Mouse (Mus musculus): Measurements from ENCODE around the gene Dync1li2. TPM values are rescaled to one million over a fixed set of nuclear protein-coding genes. Genes with fewer than 3 reads are reported as not detected.
A peak's percentile ranks its signal among the peaks of the same experiment; 100 is the strongest.

The Dync1li2 gene
- polyA plus RNA-seq, 1 experiment from 2014 or later: 50.8 TPM

DNA sequence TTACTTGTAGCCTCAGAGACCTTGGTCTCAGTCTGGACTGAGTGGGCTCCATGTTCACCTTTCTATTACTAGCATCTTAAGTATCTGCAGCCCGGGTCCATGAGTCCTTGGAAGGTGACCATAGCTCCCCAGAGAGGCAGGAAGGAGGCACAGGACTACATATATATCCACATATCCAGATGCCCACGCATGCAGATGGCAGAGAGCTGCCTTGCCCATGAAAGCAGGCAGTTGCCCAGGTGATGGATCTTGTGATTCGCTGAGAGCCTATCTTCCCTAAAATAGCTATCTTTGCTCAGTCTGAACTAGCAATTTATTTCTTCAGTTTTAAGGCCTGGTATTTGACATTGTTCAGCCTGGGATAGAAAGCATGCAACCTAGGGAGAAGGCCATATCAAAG, 31.4 kb downstream of the Dync1li2 start:
- Histone ChIP-seq H3K4me1 (peaks cover 17% of the 10 kb centered on the region), H3K27me3 (ENCODE audit: insufficient read depth, poor library complexity, severe bottlenecking) (no peaks in the 10 kb centered on the region), H3K9me3 (no peaks in the 10 kb centered on the region), H3K4me3 (no peak overlapping the region), H3K36me3 (0 out of 2 replicates have a peak, but pooled peaks cover under 1% of the 10 kb centered on the region), H3K27ac (no peak overlapping the region)
- WGBS: 81% methylated on average over 3 of the region's 3 CpGs
- DNase-seq (ENCODE audit: low spot score): no peak

DNA sequence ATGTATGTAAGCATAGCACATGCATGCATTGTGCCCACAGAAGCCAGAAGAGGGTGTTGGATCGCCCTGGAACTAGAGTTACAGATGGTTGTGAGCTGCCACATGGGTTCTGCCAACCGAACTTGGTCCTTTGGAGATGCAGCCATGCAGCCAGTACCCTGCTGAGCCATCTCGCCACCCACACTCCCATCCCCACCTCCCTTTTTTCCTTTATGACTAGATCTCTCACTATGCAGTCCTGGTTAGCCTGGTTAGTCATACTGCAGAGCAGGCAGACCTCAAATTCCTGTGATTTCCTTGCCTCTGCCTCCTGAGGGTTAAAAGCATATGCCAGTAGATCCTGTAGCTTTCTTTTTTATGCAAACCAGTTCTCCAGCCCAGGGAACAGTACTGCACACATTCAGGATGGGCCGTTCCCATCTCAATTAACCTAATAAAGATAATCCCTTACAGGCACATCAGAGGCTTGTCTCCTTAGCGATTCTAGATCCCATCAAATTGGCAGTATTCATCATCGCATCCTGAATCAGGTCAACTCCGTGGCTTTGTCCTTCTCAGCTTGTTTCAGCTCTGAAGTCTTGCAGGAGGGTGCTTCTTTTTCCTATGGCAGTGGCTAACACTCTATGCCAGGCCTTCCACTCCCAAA, 32.1 kb downstream of the Dync1li2 start:
- Histone ChIP-seq H3K4me1 (peaks cover 17% of the 10 kb centered on the region), H3K36me3 (no peaks in the 10 kb centered on the region), H3K27me3 (ENCODE audit: insufficient read depth, poor library complexity, severe bottlenecking) (no peaks in the 10 kb centered on the region), H3K27ac (no peak overlapping the region), H3K4me3 (no peak overlapping the region), H3K9me3 (no peaks in the 10 kb centered on the region)
- WGBS: 63% methylated on average over 7 of the region's 7 CpGs
- no peak for DNase-seq (ENCODE audit: low spot score)

DNA sequence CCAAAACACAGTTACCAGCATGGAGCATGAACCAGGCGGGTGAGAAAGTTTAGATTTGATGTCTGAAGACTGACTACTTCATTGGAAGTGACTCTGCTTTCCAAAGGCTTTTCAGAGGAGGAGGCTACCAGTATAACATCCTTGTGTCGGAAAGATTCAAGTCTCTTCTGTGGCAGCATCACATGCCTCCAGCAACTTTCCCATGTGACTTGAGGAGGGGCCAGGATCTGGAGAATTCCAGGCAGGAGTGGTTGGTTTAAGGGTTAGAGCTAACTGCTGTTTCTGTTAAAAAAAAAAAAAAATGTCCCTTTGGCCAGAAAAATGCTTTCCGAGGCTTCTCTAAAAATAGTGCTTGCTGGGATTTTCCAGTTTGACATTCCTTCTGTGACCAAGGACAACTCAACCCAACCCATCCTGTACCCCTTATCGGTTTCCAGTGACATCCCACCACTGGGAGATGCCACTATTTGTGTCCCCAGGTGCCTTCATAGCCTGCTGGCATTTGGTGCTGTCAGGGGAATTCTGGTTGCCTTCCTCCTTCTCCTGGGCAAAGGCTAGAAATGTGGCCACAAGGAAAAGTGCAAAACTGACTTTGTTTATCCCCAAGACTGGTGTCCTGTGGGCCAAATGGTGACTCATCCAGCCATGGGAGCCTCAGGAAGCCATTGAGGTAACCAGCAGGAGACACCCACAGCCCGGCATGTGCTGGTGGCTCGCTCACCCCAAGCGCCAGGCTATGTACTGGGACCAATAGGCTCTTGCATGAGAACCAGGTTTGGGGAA, 34.3 kb downstream of the Dync1li2 start:
- Histone ChIP-seq H3K4me1 (peaks cover 15% of the 10 kb centered on the region), H3K27me3 (ENCODE audit: insufficient read depth, poor library complexity, severe bottlenecking) (no peaks in the 10 kb centered on the region), H3K27ac (no peak overlapping the region), H3K4me3 (no peak overlapping the region), H3K9me3 (no peaks in the 10 kb centered on the region), H3K36me3 (no peaks in the 10 kb centered on the region)
- WGBS: 77% methylated on average over 7 of the region's 7 CpGs
- no peak for DNase-seq (ENCODE audit: low spot score)

DNA sequence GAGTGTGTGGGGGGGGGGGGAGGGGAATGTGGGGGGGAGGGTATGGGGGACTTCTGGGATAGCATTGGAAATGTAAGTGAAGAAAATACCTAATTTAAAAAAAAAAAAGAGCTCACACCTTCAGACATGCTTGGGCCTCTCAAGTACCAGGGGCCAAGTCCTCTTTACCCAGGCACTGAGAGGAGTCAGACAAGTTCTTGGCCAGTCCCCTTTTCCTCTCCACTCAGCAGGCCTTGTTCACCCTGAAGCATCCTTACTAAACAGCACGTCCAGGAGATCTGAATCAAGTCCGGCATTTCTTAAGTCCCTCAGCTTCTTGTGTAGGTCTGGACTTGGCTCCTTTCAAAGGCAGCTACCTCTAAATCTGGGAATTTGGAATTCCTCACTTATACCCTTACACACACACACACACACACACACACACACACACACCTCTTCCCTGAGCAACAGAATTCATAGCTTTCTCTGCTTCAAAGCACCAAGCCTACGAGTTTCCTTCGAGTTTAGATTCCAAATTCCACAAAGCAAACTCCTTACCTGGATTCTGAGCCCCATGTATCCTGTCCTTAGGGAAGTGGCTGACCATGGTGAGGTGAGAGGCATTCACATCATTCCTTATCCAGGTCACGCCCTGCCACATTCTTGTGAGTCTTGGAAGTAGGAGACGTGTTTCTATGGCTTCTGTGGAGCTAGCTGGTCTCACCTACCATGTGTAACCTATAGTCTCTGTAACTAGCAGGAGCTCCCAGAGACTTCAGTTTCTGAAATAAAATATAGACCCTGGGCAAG, 36.3 kb downstream of the Dync1li2 start:
- Histone ChIP-seq H3K4me1 (0 out of 2 replicates have a peak, but pooled peaks cover 3% of the 10 kb centered on the region), H3K27ac (no peak overlapping the region), H3K36me3 (no peaks in the 10 kb centered on the region), H3K4me3 (no peak overlapping the region), H3K9me3 (no peaks in the 10 kb centered on the region), H3K27me3 (ENCODE audit: insufficient read depth, poor library complexity, severe bottlenecking) (no peaks in the 10 kb centered on the region)
- no peak for DNase-seq (ENCODE audit: low spot score)
- WGBS: 72% methylated on average over 6 of the region's 6 CpGs

DNA sequence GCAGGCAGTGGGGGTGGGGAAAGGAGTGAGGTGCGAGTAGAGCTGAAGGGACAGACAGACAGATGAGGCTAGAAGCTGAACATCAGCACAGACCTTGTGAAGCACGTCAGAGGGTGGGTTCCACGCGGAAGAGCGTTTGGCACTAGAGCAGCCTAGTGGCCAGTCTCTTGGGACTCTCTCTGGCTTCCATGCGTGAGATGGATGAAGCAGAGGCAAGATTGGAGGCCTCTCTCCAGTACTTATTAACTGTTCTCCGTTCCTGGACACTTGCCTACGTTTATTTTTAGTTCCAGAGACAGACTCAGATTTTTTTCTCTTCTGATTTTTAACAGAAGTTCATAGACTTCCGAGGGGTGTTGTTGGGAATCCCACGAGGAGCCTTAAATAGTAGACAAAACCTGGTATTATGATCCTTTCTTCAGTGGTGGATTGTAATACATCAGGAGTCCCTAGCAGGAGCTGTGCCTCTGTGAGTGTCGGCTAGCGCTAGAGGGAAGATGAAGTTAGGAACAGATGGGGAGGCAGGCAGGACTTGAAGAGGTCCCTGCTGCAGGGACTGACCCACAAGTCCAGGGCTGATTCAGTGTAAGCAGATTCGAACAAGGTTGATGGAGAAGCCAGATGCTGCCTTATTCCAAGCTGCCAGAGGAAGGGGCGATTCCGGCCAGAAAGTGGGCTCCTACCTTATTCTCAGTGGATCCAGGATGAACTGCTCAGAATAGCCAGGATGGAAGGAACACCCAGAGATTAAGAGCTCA, 37.2 kb downstream of the Dync1li2 start:
- H3K4me1 ChIP-seq: 0 out of 2 replicates have a peak, but pooled peaks cover 6% of the 10 kb centered on the region
- H3K36me3 ChIP-seq: no peaks in the 10 kb centered on the region
- H3K27me3 ChIP-seq (ENCODE audit: insufficient read depth, poor library complexity, severe bottlenecking): no peaks in the 10 kb centered on the region
- DNase-seq (ENCODE audit: low spot score): no peak
- WGBS: 67% methylated on average over 15 of the region's 15 CpGs
- H3K9me3 ChIP-seq: no peaks in the 10 kb centered on the region
- H3K4me3 ChIP-seq: no peak overlapping the region
- no peak overlapping the region for H3K27ac ChIP-seq

DNA sequence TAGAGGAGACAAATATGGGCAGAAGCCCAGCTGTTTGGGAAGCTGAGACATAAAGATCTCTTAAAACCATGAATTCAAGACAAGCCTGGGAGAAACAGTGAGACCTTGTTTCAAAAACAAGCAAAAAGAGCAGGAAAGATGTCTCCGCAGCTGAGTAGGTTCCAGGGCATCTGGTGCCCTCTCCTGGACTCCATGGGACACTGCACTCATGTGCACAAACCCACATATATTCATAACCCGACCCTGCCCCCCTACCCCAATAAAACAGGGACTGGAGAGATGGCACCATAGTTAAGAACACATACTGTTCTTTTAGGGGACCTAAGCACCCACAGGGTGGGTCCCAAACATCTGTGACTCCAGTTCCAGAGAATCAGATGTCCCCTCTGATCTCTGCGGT, 39.3 kb downstream of the Dync1li2 start:
- no peak overlapping the region for H3K27ac ChIP-seq
- no peak for DNase-seq (ENCODE audit: low spot score)
- H3K4me1 ChIP-seq: 0 out of 2 replicates have a peak, but pooled peaks cover 8% of the 10 kb centered on the region
- WGBS: 73% methylated on average over 3 of the region's 3 CpGs
- no peaks in the 10 kb centered on the region for H3K9me3 ChIP-seq
- no peaks in the 10 kb centered on the region for H3K36me3 ChIP-seq
- H3K27me3 ChIP-seq (ENCODE audit: insufficient read depth, poor library complexity, severe bottlenecking): no peaks in the 10 kb centered on the region
- H3K4me3 ChIP-seq: no peak overlapping the region

DNA sequence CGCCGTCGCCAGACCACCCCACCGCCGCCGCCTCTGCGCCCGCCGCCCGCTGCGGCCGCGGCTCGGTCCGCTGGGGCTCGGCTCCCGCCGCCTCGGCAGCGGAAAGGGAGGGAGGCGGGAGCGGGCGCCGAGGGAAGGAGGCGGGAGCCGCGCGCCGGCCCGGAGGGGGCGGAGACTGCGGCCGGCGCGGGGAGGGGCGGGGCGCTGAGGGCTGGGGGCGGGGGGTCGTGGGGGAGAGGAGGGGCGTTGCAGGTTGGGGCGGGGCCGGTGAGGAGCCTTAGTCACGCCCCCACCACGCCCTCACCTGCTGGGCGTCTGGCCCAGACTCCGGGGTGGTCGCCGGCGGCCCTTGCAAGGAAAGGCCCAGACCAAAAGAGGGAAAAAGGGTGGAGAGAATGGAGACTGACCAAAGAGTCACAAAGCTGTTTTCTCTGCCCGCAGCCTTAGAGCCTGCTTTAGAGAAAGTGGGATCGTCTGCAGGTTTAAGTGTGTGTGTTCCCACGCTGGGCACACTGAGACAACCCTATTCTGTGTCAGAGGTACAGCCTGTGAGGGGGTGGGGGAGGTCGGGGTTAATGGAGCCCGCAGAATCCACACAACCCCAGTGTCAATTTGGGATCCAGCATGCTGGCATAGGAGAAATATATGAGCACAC, 47.0 kb downstream of the Dync1li2 start, which contains the start of gene Cmtm4:
Cmtm4 (minus strand) TSS at position 105 of the 655 bp plus-strand sequence.
- WGBS: 3% methylated on average over 39 of the region's 54 CpGs
- Histone ChIP-seq H3K27ac (peak within 1 kb of the TSS; percentile 88), H3K4me3 (peak within 1 kb of the TSS; percentile 75), H3K4me1 (peaks cover 23% of the 10 kb centered on the region), H3K27me3 (ENCODE audit: insufficient read depth, poor library complexity, severe bottlenecking) (no peaks in the 10 kb centered on the region), H3K9me3 (no peaks in the 10 kb centered on the region), H3K36me3 (no peaks in the 10 kb centered on the region)
- DNase-seq (ENCODE audit: low spot score): no peak

DNA sequence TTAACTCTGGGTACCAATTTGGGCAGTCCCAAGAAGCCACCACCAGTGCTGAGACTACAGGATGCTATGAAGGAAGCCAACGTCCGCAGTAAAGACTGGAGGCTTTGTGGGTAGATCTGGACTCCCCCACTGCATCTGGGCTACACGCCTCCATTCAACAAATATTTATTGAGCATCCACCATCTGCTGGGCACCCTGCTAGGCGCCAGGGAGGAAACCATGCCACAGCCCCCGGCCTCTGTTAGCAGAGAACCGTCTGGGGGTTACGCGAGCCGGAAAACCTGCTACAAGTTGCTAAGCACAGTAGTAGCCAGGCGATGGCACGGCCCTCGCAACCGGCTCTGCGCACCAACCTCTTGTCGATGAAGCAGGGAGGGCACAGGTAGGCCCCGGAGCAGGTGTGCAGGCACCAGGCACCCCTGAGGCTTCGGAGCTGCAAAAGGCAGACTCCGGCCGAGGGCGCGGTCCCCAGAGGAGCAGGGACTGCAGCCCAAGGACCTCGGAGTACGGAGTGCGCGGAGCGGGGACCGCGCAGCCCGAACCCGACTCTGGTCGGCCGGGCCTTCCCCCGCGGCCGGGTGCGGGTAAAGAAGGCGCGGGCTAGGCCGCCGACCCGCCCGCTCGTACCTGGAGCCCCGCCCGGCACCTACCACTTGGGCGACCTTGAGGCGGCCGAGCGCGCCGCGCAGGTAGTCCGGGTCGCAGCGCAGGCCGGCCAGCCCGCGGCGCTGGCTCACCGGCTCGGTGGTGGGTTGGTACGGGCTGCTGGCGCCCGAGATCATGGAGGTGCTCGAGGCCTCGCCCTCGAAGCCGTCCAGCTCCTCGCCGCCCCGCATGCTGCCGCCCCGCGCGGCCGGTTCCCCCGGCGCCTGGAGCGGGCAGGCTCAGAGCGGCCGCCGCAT, 47.8 kb downstream of the Dync1li2 start:
- H3K4me1 ChIP-seq: peaks cover 25% of the 10 kb centered on the region
- H3K27me3 ChIP-seq (ENCODE audit: insufficient read depth, poor library complexity, severe bottlenecking): no peaks in the 10 kb centered on the region
- no peaks in the 10 kb centered on the region for H3K9me3 ChIP-seq
- H3K27ac ChIP-seq: peak overlapping the region; percentile 88
- under 1% methylated on average over 82 of the region's 82 CpGs for WGBS
- DNase-seq (ENCODE audit: low spot score): no peak
- no peaks in the 10 kb centered on the region for H3K36me3 ChIP-seq
- H3K4me3 ChIP-seq: peak overlapping the region; percentile 75

DNA sequence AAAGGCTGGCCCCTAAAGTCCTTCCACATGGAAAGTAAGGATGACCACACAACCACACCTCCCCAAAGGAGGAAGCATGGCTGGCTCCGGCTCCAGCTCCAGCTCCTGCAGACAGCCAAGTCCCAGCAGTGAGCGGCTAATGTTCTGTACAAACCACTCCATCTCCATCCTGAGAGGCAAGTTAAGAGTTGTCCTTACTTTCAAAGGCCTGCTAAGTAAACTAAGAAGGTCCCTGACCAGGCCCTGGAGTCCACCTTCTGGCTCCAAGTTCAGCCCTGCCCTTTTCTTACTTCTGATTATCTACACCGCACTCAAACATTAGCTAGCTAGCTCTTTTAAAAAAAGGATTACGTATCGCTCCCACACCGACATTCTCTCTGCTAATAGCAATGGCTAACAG, 49.1 kb downstream of the Dync1li2 start:
- Histone ChIP-seq H3K27ac (no peak overlapping the region), H3K9me3 (no peaks in the 10 kb centered on the region), H3K36me3 (no peaks in the 10 kb centered on the region), H3K27me3 (ENCODE audit: insufficient read depth, poor library complexity, severe bottlenecking) (no peaks in the 10 kb centered on the region), H3K4me3 (no peak overlapping the region), H3K4me1 (peaks cover 25% of the 10 kb centered on the region)
- WGBS: 79% methylated on average over 6 of the region's 6 CpGs
- no peak for DNase-seq (ENCODE audit: low spot score)

DNA sequence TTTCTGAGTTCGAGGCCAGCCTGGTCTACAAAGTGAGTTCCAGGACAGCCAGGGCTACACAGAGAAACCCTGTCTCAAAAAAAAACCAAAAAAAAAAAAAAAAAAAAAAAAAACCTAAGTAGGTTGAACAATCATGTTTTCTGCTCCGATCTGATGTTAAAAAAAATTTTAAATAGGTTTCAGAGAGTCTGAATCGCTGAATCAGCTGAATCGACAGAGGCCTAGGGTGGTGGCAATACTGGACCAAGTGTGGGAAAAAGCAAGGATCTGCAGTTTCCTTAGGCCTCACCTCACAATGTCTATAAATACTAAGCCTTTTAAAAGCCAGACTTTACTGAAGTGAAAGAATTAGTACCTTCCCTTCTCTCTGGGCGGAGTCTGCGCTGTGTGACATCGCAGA, 49.7 kb downstream of the Dync1li2 start:
- WGBS: 91% methylated on average over 7 of the region's 7 CpGs
- Histone ChIP-seq H3K27ac (no peak overlapping the region), H3K4me1 (peaks cover 26% of the 10 kb centered on the region), H3K4me3 (no peak overlapping the region), H3K9me3 (no peaks in the 10 kb centered on the region), H3K36me3 (no peaks in the 10 kb centered on the region), H3K27me3 (ENCODE audit: insufficient read depth, poor library complexity, severe bottlenecking) (no peaks in the 10 kb centered on the region)
- no peak for DNase-seq (ENCODE audit: low spot score)

DNA sequence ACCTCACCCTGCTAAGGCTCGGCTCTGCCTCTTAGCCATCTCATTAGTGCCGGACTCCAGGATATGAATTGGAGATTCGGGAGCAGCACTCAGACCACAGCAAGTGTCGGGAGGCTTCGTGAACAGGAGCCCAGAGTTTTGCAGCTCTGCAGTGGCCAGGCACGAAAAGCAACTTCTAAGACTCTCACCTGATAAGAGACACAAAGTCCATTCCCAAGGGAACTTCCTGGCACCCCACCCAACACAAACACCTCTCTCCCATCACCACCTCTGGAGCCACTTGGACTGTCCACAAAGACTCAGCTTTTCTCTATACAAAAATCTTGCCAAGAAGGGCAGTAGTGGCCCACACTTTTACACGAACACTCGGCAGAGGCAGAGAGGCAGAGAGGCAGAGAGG, 52.6 kb downstream of the Dync1li2 start:
- 51% methylated on average over 8 of the region's 8 CpGs for WGBS
- DNase-seq (ENCODE audit: low spot score): no peak
- peaks cover 51% of the 10 kb centered on the region for H3K4me1 ChIP-seq

More for the DNA sequence above, 52.6 kb downstream of the Dync1li2 start:
- Histone ChIP-seq H3K27ac (no peak overlapping the region), H3K4me3 (no peak overlapping the region), H3K27me3 (ENCODE audit: insufficient read depth, poor library complexity, severe bottlenecking) (no peaks in the 10 kb centered on the region), H3K36me3 (no peaks in the 10 kb centered on the region), H3K9me3 (no peaks in the 10 kb centered on the region)
